7 mouse cellular contexts compared by ENCODE assay signal in genomic region chr10:122807127-122808105, GRCm38 (mm10).
A peak's percentile ranks its signal among the peaks of the same experiment; 100 is the strongest.
DNase-seq lines count a peak whose midpoint lies in the region; ATAC-seq and TF ChIP-seq lines count a peak whose summit lies in the region.

No protein-coding gene starts in this region.

- no peak for TF ChIP-seq POLR2A in cortical plate, adult 2 months (IDR thresholded peaks at IDR 0.05; ENCODE audit: extremely low read depth, insufficient read depth, low read length)

- H3K4me3 ChIP-seq in cortical plate, adult 2 months (ENCODE audit: insufficient read depth, low read length): no peak overlapping the region
- H3K4me3 ChIP-seq in midbrain, embryonic 11.5 days (ENCODE audit: low read depth, low read length): no peak overlapping the region

- H3K4me1 ChIP-seq in cortical plate, adult 2 months (ENCODE audit: control insufficient read depth, insufficient read depth, low read length): peaks cover 7% of the 10 kb centered on the region
- peaks cover 6% of the 10 kb centered on the region for H3K4me1 ChIP-seq in midbrain, embryonic 11.5 days (ENCODE audit: control insufficient read depth, insufficient read depth, low read length)

- H3K9me3 ChIP-seq in midbrain, embryonic 11.5 days (ENCODE audit: control insufficient read depth, low read length): no peaks in the 10 kb centered on the region

- ATAC-seq in midbrain, embryonic 11.5 days (ENCODE audit: low FRiP score): peak; percentile 49

- TF ChIP-seq CTCF in cortical plate, adult 2 months (IDR thresholded peaks at IDR 0.05; ENCODE audit: extremely low read depth, insufficient read depth, low read length): peak; percentile 75

- H3K27ac ChIP-seq in cortical plate, adult 2 months (ENCODE audit: insufficient read depth, low read length): peak overlapping the region; percentile 4; the same call in 1 of the 2 replicates
- no peak overlapping the region for H3K27ac ChIP-seq in midbrain, embryonic 11.5 days (ENCODE audit: low read depth, low read length)

- 43% methylated on average over 9 of the region's 9 CpGs for WGBS in midbrain, embryonic 11.5 days

- peak overlapping the region; percentile 25; the same call in 1 of the 2 replicates for H3K9ac ChIP-seq in midbrain, embryonic 11.5 days (ENCODE audit: low read length)

- H3K4me2 ChIP-seq in midbrain, embryonic 11.5 days: no peak overlapping the region

- no peaks in the 10 kb centered on the region for H3K27me3 ChIP-seq in midbrain, embryonic 11.5 days (ENCODE audit: control insufficient read depth, insufficient read depth, low read length)

- DNase-seq in adrenal gland, adult 2 months: peak; percentile 79
- peak; percentile 74 for DNase-seq in gastrocnemius, postnatal 25 days
- peak; percentile 94 for DNase-seq in induced T-regulatory cell, adult 2 months (ENCODE audit: low read depth)
- peak; percentile 24 to 45 for DNase-seq in left cerebral cortex, adult 8-10 months (ENCODE audit: low spot score in 2 of 2)
- peak; percentile 98 for DNase-seq in midbrain, embryonic 11.5 days (ENCODE audit: low spot score, missing footprints)
- peak; percentile 45 to 72 for DNase-seq in spleen, adult 18-20 months

- no peaks in the 10 kb centered on the region for H3K36me3 ChIP-seq in midbrain, embryonic 11.5 days (ENCODE audit: control insufficient read depth, insufficient read depth, low read length)

Comparison
In these comparisons a context has a peak if more than half of its experiments do, and no peak if none do; other contexts are left out.
1. DNase-seq: peak in every context shown above with its lines; median percentile 98 in midbrain, embryonic 11.5 days; 94 in induced T-regulatory cell, adult 2 months; 79 in adrenal gland, adult 2 months; 74 in gastrocnemius, postnatal 25 days; 58 in spleen, adult 18-20 months; 34 in left cerebral cortex, adult 8-10 months.